Mouse (Mus musculus) stomach, embryonic 14.5 days (tissue): ENCODE data around the gene Stoml2. TPM values are rescaled to one million over a fixed set of nuclear protein-coding genes. Genes with fewer than 3 reads are reported as not detected.

Experiments
- ATAC-seq: fragments of 200-750 bp; cut with Nextera tagmentation; 2 replicates; pipeline ENCODE4 v1.8.0; 2017; ENCODE audit warnings: low read depth, moderate TSS enrichment; ENCODE audit not compliant: insufficient number of reproducible peaks, insufficient read depth, low FRiP score
- H3K27ac ChIP-seq: fragments of 300-500 bp; sonication (generic); 2 replicates; pipeline ENCODE4 v1.5.1; 2014; ENCODE audit warnings: mild to moderate bottlenecking, low read length, moderate library complexity, mixed read lengths
- H3K27me3 ChIP-seq: fragments of 300-500 bp; sonication (generic); 2 replicates; pipeline ENCODE4 v1.6.1; 2014; ENCODE audit warnings: low read length, control low read depth, mixed read lengths; ENCODE audit not compliant: control insufficient read depth, insufficient read depth
- H3K36me3 ChIP-seq: fragments of 300-500 bp; sonication (generic); 2 replicates; pipeline ENCODE4 v1.6.1; 2014; ENCODE audit warnings: mild to moderate bottlenecking, control low read depth, low read length, moderate library complexity, mixed read lengths; ENCODE audit not compliant: control insufficient read depth, insufficient read depth
- H3K4me1 ChIP-seq: fragments of 300-500 bp; sonication (generic); 2 replicates; pipeline ENCODE4 v1.6.1; 2014; ENCODE audit warnings: low read length, control low read depth, mixed read lengths; ENCODE audit not compliant: control insufficient read depth, insufficient read depth
- H3K4me2 ChIP-seq: fragments of 300-500 bp; sonication (generic); replicated peaks from 2 replicates; pipeline ENCODE4 v1.6.1; 2014; ENCODE audit warnings: low read depth, low read length, control low read depth
- H3K4me3 ChIP-seq: fragments of 300-500 bp; sonication (generic); 2 replicates; pipeline ENCODE4 v1.5.1; 2014; ENCODE audit warnings: low read depth, low read length, control low read depth
- H3K9ac ChIP-seq: fragments of 300-500 bp; sonication (generic); replicated peaks from 2 replicates; pipeline ENCODE4 v1.6.1; 2014; ENCODE audit warnings: low read depth, mild to moderate bottlenecking, control low read depth, low read length, moderate library complexity, mixed read lengths
- H3K9me3 ChIP-seq: fragments of 300-500 bp; sonication (generic); 2 replicates; pipeline ENCODE4 v1.6.1; 2016; ENCODE audit warnings: low read depth, low read length, control low read depth; ENCODE audit not compliant: control insufficient read depth
- WGBS: fragments of 180-500 bp; shearing (Covaris S2); extraction: QIAGEN DNeasy Blood & Tissue Kit; methylation state at CpG from one replicate; pipeline ENCODE4 v1.1.7; 2014; 5-methylcytosine and 5-hydroxymethylcytosine counted together
- polyA plus RNA-seq: library from polyadenylated mRNA; unstranded; fragments of >200 nt; fragmentation: Nextera tagmentation; extraction: Ambion mirVana; gene quantifications from 2 replicates; pipeline ENCODE4 v1.2.1, GENCODE M21; 2014

The Stoml2 gene
- polyA plus RNA-seq, 1 experiment from 2014 or later: 302 TPM

DNA sequence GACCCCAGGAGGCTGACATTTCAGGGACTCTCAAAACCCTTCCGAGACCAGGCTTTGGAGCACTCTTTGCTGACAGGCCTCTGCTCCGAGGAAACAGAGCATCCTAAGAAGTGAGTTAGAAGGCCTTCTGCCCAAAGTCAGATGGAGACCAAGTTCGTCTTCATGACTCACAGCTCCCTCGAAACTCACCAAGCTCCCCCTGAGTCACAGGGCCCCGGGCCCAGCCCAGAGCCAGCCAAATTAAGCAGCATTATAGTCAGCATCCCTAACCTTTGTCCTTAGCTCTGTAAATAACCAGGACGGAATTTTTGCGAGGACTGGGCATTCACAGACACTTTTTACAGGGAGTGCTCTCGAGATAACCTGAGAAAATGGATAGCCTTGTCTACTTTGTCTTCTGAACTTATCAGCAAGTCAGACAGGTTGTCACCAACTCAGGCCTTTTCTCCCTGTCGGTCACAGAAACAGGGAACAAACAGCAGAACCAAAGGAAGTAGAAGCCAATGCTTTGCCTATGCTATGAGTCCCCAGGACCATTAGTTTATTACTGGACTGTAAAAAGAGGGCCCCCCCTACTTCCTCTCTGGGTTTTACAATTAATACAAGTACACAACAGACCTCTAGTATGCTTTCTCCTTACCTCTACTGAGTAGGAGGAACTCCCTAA is 9.5 kb upstream of the Stoml2 start:
- no peak overlapping the region for H3K4me2 ChIP-seq
- H3K27me3 ChIP-seq: no peaks in the 10 kb centered on the region
- peaks cover 6% of the 10 kb centered on the region; the same call in 1 of the 2 replicates for H3K36me3 ChIP-seq
- H3K9me3 ChIP-seq: no peaks in the 10 kb centered on the region
- no peak for ATAC-seq
- WGBS: 59% methylated on average over 9 of the region's 9 CpGs
- no peak overlapping the region for H3K4me3 ChIP-seq
- peaks cover 24% of the 10 kb centered on the region for H3K4me1 ChIP-seq
- no peak overlapping the region for H3K9ac ChIP-seq
- H3K27ac ChIP-seq: 0 out of 2 replicates have a peak overlapping the region, but pooled peaks have one; percentile 33

DNA sequence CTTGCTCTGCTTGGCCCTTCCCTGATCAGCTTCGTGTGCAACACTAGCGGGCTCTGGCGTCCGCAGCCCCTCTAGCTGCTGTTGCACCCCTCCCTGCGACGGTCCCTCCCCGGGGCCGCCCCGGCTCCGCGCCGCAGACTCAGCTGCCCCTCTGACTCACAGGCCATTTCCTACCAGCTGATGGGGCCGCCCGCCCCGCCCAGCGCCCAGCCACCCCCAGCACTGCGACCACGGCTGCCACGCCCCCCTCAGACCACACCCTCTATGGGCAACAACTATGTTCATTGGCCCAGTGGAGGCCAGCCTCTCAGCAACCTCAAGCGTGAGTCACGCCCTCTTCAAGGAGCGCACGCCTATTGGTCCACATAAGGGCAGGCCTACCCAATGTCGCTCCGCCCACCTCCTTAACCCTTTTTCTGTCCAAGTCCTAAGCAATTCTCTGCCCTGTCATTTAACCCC is 8.6 kb upstream of the Stoml2 start:
- H3K9me3 ChIP-seq: no peaks in the 10 kb centered on the region
- WGBS: under 1% methylated on average over 25 of the region's 25 CpGs
- H3K9ac ChIP-seq: peak overlapping the region; percentile 49; the same call in 1 of the 2 replicates
- peaks cover 7% of the 10 kb centered on the region; the same call in 1 of the 2 replicates for H3K36me3 ChIP-seq
- peak overlapping the region; percentile 43 for H3K4me2 ChIP-seq
- peak overlapping the region; percentile 58; the same call in 1 of the 2 replicates for H3K27ac ChIP-seq
- peak overlapping the region; percentile 54 for H3K4me3 ChIP-seq
- peak; percentile 97 for ATAC-seq
- no peaks in the 10 kb centered on the region for H3K27me3 ChIP-seq
- H3K4me1 ChIP-seq: peaks cover 23% of the 10 kb centered on the region

DNA sequence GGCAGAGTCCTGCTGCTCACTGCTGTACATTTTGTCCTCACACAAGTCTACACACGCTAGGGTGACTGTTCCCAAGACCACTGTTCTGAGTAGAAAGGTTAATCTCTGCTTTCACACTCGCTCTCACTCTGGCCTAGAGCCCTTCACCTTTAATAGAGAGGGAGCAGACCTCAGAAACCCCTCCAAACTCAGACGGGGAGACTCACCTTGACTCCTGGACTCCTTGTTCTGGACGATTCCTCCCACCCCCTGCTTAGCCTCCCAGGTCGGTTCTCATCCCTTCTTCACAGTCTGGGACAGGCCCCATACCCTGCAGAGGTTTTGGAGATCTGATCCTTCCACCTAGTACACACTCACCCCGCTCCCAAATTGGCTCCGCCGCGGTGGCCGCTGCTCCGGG is 8.1 kb upstream of the Stoml2 start:
- no peak for ATAC-seq

DNA sequence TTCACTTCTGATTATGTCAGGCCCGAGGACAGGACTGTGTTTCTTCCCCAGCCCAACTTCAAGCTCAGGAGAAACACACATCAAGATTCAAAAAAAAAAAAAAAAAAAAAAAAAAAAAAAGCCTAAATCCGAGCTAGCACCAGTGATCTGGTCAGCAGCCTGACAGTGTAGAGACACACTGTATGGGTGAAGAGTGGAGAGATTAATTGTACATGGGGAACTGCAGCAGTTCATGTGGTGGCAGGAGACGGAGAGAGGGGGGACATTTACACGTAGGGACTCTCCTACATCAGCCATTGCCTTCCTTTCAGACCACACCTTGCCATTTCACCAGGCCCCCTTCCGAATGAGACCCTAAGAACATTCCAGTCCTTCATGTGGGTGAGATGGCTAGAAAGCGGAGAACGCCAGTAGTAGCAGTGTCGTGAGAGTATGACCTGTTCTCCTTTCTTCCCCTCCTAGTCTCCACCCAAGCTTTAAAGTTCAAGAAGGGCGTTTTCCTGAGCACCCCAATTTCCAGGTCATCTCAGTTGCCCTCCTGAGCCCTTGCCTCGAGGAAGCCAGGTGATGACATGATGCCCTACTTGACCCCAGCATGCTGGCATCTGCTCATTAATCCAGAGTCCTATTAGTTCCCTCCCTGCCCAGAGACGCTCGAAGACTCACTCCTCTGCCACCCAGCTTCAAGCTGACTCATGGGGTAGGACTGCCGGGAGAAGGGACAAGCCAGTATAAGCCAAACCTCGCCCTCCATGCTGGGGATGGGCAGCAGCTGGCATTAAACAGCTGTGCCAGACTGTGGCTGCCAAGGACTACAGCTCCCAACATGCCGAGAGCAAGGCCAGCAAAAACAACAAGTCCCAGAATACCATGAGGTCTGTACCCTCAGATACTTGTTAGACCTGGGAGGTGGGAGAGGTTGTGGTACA is 7.3 kb upstream of the Stoml2 start:
- Histone ChIP-seq H3K4me2 (peak overlapping the region; percentile 43), H3K4me1 (peaks cover 11% of the 10 kb centered on the region), H3K27ac (no peak overlapping the region), H3K27me3 (no peaks in the 10 kb centered on the region), H3K36me3 (peaks cover 17% of the 10 kb centered on the region; the same call in 1 of the 2 replicates), H3K9ac (peak overlapping the region; percentile 49; the same call in 1 of the 2 replicates), H3K4me3 (peak overlapping the region; percentile 54; the same call in 1 of the 2 replicates), H3K9me3 (no peaks in the 10 kb centered on the region)
- ATAC-seq: no peak
- 52% methylated on average over 15 of the region's 15 CpGs for WGBS

More for the DNA sequence above, 8.1 kb upstream of the Stoml2 start:
- H3K9me3 ChIP-seq: no peaks in the 10 kb centered on the region
- peak overlapping the region; percentile 49; the same call in 1 of the 2 replicates for H3K9ac ChIP-seq
- H3K36me3 ChIP-seq: peaks cover 9% of the 10 kb centered on the region; the same call in 1 of the 2 replicates
- H3K27ac ChIP-seq: peak overlapping the region; percentile 58; the same call in 1 of the 2 replicates
- peak overlapping the region; percentile 43 for H3K4me2 ChIP-seq
- peaks cover 18% of the 10 kb centered on the region for H3K4me1 ChIP-seq
- WGBS: 3% methylated on average over 11 of the region's 11 CpGs
- H3K27me3 ChIP-seq: no peaks in the 10 kb centered on the region
- H3K4me3 ChIP-seq: peak overlapping the region; percentile 54

DNA sequence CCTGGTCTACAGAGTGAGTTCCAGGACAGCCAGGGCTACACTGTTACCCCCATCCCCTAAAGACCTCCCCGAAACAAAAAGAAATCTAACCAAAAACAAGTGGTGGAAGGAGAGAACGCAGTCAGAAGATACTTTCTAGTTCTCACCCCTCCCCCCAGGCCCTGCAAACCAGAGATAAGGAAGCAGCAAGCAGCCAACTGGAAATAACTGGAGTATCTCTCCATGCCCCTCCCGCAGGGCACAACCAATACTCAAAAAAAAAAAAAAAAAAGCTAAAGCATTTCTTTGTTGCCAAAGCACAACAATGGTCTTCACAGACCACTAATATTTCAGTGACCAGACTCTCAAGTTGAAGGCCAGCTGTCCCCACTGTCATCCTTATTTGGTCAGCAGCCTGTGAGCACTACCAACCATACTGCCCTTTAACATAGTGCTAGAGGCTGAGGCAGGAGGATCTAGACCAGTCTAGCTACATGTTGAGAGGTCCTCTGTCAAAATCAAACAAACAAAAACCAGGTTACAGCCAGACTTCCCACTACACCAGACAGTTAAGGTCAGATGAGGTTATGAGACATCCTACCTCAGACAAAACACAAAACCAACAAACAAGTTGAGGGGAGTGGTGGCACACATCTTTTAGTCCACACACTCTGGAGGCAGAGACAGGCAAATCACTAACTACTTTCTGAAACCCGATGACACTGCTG is 6.5 kb upstream of the Stoml2 start:
- H3K4me3 ChIP-seq: no peak overlapping the region
- peaks cover 8% of the 10 kb centered on the region for H3K4me1 ChIP-seq
- no peak overlapping the region for H3K27ac ChIP-seq
- no peaks in the 10 kb centered on the region for H3K27me3 ChIP-seq
- no peak overlapping the region for H3K4me2 ChIP-seq
- no peak overlapping the region for H3K9ac ChIP-seq
- WGBS: 75% methylated on average over 4 of the region's 4 CpGs
- no peak for ATAC-seq
- no peaks in the 10 kb centered on the region for H3K9me3 ChIP-seq
- H3K36me3 ChIP-seq: peaks cover 23% of the 10 kb centered on the region; the same call in 1 of the 2 replicates

DNA sequence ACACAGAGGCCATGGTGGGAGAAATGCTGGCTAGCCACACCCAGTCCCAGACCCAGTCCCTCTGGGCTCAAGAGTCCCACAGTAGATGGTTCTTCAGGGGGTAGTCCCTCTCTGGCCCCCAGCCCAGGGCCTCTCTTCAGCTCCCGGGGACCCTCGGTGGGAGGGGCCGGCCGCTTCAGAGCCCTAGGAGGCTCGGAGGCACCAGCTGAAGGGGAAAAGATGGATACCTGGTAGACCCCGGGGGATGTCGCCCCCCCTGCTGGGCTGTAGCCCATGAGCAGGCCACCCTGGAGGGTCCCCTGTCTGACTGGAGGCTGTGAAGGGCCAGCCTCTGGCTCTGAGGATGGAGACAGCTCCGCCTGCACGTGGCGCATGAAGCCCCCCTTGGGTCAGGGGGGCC is 4.8 kb upstream of the Stoml2 start:
- 92% methylated on average over 10 of the region's 10 CpGs for WGBS
- Histone ChIP-seq H3K9me3 (no peaks in the 10 kb centered on the region), H3K9ac (no peak overlapping the region), H3K4me2 (no peak overlapping the region), H3K27ac (no peak overlapping the region), H3K27me3 (no peaks in the 10 kb centered on the region), H3K36me3 (peaks cover 23% of the 10 kb centered on the region; the same call in 1 of the 2 replicates), H3K4me3 (no peak overlapping the region), H3K4me1 (peaks cover 12% of the 10 kb centered on the region)
- no peak for ATAC-seq

DNA sequence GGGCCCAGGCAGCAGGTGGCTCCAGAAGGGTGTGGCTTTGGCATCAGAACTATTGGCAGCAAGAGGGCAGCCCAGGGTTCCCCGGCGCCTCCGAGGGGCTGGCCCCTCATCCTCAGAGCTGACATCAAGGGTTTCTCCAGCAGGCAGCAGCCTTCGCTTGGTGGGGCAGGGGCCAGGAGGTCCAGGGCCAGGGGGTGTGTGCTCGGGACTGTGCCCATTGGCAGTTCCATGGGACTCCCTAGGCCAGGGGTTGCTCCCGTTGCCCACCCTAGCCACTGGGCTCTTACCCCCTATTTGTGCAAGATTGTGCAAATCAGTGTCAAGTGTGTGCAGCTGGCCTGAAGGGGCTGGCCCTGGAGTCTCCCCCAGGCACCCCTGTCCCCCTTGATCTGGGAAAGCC is 4.3 kb upstream of the Stoml2 start:
- peaks cover 12% of the 10 kb centered on the region for H3K4me1 ChIP-seq
- H3K9ac ChIP-seq: no peak overlapping the region
- peaks cover 23% of the 10 kb centered on the region; the same call in 1 of the 2 replicates for H3K36me3 ChIP-seq
- H3K27me3 ChIP-seq: no peaks in the 10 kb centered on the region
- ATAC-seq: no peak
- H3K27ac ChIP-seq: no peak overlapping the region
- H3K9me3 ChIP-seq: no peaks in the 10 kb centered on the region
- WGBS: 85% methylated on average over 6 of the region's 6 CpGs
- H3K4me3 ChIP-seq: no peak overlapping the region
- no peak overlapping the region for H3K4me2 ChIP-seq

DNA sequence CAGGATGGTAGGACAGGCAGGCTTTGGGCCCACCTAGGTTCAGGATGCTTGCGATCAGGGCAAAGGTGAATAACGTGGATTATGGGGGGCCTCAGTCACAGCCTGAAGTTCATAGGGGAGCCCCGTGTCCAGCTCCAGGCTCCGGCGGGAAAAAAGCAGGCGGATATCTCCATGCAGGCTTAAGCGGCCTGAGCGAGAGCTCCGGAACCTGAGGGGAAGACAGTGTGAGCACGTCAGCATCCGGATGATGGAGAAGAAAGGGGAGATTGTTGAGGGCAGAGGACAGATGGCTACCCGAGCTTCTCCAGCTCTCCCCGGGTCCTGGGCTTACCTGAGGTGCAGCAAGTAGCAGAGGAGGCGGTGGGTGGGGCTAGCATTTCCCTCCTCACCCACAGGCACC is 2.0 kb upstream of the Stoml2 start:
- Histone ChIP-seq H3K27ac (no peak overlapping the region), H3K9ac (no peak overlapping the region), H3K9me3 (no peaks in the 10 kb centered on the region), H3K4me1 (peaks cover 10% of the 10 kb centered on the region; the same call in 1 of the 2 replicates), H3K4me3 (no peak overlapping the region), H3K27me3 (no peaks in the 10 kb centered on the region), H3K36me3 (peaks cover 36% of the 10 kb centered on the region; the same call in 1 of the 2 replicates), H3K4me2 (no peak overlapping the region)
- ATAC-seq: no peak
- 80% methylated on average over 14 of the region's 14 CpGs for WGBS
